Mouse (Mus musculus): ENCODE measurements around the gene Jph4.

GRCm38 (mm10) chr14:55074416-55074815 lies 42.3 kb downstream of the Jph4 start:
- TF ChIP-seq ZMIZ1 (IDR thresholded peaks at IDR 0.05; ENCODE audit: low read depth, low read length): no peak
- no peak for TF ChIP-seq CHD2 (IDR thresholded peaks at IDR 0.05; ENCODE audit: low read length)
